Mouse (Mus musculus): ENCODE measurements at regions not wholly inside any gene's neighbourhood (a gene's known extent, or its start where the extent isn't known, plus 50 kb on each side); places are given as distances from the start of the nearest gene placed in this dataset.

DNA sequence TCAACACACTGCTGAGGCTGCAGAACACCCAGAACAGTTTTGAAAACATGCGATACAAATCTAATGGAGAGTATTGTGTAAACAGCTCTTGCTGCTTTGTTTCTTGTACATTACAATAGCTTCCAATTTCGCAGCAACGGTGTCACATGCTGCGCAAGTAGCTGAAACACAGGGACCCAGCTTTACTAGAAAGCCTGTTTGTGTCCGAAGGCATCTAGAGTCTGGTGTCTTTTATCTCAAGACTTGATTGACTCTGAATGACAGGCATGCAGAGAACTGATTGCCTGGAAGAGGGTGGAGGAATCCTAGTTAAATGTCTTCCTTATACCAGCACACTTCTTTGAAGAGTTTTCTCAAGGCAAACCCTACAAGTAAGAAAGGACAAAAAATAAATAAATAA, 66.1 kb upstream of the Fgf10 start:
- H3K4me1 ChIP-seq (ENCODE audit: control insufficient read depth, insufficient read depth, low read length): no peaks in the 10 kb centered on the region
- no peak overlapping the region for H3K4me3 ChIP-seq (replicated peaks; ENCODE audit: control insufficient read depth, low read depth, low read length)
- H3K27ac ChIP-seq (ENCODE audit: control insufficient read depth, insufficient read depth, low read depth, low read length, poor library complexity): no peak overlapping the region
- 78% methylated on average over 5 of the region's 5 CpGs for WGBS
- TF ChIP-seq CTCF (IDR thresholded peaks at IDR 0.05; ENCODE audit: control insufficient read depth, insufficient read depth, low read length): no peak
- no peak for TF ChIP-seq POLR2A (IDR thresholded peaks at IDR 0.05; ENCODE audit: borderline replicate concordance, control insufficient read depth, low read depth, low read length)

DNA sequence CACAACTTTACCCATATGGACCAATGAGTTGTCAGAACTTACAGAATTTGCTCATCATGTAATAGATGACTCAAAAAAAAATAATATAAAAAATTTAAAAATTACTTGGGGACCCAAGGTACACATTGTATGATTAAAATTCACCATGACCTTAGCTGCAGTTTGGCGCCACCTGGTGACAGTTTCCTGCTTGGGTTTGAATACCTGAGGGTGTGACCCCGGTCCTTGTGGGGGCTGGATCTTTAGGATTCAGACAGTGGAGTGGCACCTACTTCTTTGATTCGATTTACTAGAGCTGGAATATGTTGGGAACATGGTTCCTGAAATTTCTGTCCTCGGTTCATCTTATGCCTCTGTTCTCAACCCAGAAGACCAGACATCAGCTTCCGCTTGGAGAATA, 72.7 kb upstream of the Fgf10 start:
- Histone ChIP-seq H3K4me1 (ENCODE audit: control insufficient read depth, insufficient read depth, low read length) (no peaks in the 10 kb centered on the region), H3K27ac (ENCODE audit: control insufficient read depth, insufficient read depth, low read depth, low read length, poor library complexity) (no peak overlapping the region), H3K4me3 (replicated peaks; ENCODE audit: control insufficient read depth, low read depth, low read length) (no peak overlapping the region)
- TF ChIP-seq CTCF (IDR thresholded peaks at IDR 0.05; ENCODE audit: control insufficient read depth, insufficient read depth, low read length): peak; percentile 30; the same call in 1 of the 2 replicates
- TF ChIP-seq POLR2A (IDR thresholded peaks at IDR 0.05; ENCODE audit: borderline replicate concordance, control insufficient read depth, low read depth, low read length): no peak
- 39% methylated on average over 5 of the region's 5 CpGs for WGBS

DNA sequence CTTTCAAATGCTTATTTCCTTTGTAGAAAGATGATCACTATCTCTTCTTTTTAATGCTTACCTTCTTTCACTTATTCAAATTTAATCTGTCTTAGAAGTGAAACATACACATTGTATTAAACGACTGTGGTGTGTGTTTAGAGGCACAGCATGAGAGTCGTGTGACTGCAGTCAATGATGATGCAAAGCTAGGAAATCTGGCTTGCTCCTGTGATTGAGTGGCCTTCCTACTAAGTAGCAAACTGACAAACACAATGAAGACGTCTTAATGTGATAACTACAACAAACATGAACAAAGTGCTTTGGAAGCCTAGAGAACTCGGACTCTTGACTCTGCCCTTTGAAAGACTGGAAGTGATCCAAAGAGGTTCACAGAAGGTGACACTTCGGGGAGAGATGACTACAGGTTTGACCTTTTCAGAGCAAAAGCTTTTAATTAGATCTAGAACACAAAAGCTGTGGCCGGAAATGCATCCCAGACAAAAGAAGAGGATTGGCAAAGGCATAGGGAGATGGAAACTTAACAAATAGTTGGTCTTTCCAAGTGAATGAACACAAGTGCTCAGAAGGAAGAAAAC, 73.3 kb upstream of the Fgf10 start:
- Histone ChIP-seq H3K4me1 (ENCODE audit: control insufficient read depth, insufficient read depth, low read length) (no peaks in the 10 kb centered on the region), H3K4me3 (replicated peaks; ENCODE audit: control insufficient read depth, low read depth, low read length) (no peak overlapping the region), H3K27ac (ENCODE audit: control insufficient read depth, insufficient read depth, low read depth, low read length, poor library complexity) (no peak overlapping the region)
- WGBS: 72% methylated on average over 6 of the region's 6 CpGs
- TF ChIP-seq CTCF (IDR thresholded peaks at IDR 0.05; ENCODE audit: control insufficient read depth, insufficient read depth, low read length) (no peak), POLR2A (IDR thresholded peaks at IDR 0.05; ENCODE audit: borderline replicate concordance, control insufficient read depth, low read depth, low read length) (no peak)

DNA sequence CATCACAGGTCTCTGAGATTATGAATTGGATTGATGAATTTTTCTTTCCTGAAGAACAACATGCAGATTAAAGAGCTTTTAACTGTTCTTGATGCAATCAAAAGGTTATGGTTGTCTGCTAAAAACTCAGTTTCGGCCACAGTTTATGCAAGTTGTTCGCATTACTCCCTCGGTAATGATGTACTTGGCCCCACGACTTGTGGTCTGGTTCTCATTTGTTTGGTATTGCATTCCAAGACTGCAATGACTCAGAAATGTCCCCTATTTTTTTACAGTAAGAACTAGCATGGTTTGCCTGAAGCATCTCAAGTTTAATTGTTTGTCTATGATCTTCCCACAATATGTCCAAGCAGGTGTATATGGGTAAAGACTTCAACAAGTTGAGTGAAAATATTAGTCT, 77.5 kb upstream of the Fgf10 start:
- 78% methylated on average over 4 of the region's 4 CpGs for WGBS
- H3K4me1 ChIP-seq (ENCODE audit: control insufficient read depth, insufficient read depth, low read length): no peaks in the 10 kb centered on the region
- TF ChIP-seq CTCF (IDR thresholded peaks at IDR 0.05; ENCODE audit: control insufficient read depth, insufficient read depth, low read length): no peak
- TF ChIP-seq POLR2A (IDR thresholded peaks at IDR 0.05; ENCODE audit: borderline replicate concordance, control insufficient read depth, low read depth, low read length): no peak

DNA sequence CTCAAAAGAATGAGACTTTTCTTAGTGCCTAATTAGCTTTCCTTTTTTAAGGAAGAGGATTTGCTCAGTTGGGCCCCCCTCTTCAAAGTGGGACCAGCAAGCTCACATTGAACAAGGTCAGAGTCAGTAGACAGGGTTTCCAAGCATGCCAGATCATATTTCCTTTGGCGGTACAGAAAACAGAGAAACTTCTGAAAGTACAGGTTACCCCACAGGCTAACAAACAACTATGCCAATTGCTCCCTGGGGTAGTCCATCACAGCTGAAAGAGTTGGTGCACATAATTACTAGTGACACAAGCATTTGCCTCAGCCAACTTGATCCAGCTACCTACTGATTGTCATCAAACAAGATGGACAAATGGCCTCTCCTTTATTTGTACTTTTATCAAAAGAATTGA, 97.0 kb upstream of the Fgf10 start:
- H3K4me3 ChIP-seq (replicated peaks; ENCODE audit: control insufficient read depth, low read depth, low read length): no peak overlapping the region

More for the DNA sequence above, 77.5 kb upstream of the Fgf10 start:
- Histone ChIP-seq H3K4me3 (replicated peaks; ENCODE audit: control insufficient read depth, low read depth, low read length) (no peak overlapping the region), H3K27ac (ENCODE audit: control insufficient read depth, insufficient read depth, low read depth, low read length, poor library complexity) (no peak overlapping the region)

DNA sequence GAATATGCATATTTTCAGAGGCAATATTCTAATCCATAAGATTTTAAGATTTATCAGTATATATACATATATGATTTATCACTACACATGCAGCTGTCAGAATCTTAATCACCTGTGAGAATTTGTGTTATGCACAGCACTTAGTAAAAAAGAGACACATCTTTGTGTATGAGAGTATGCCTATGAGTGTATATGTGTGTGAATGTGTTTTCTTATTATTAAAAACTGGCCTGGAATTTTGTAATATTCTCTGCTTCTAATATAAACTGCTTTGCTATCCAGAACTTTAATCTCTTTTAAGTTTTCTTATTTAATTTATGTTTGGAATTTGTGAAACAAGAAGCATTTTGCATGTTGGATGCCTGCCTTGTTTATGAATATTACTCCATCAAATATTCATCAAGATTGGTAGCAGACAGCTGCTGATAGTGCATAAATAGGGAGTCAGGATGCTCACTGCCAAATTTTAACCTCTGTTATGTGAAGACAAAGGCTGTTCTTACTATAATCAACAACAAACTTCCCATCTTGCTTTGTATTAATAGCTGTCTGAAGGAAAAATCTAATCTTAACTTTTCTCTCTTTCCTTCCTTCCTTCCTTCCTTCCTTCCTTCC, 104.3 kb upstream of the Fgf10 start:
- TF ChIP-seq CTCF (IDR thresholded peaks at IDR 0.05; ENCODE audit: control insufficient read depth, insufficient read depth, low read length) (no peak), POLR2A (IDR thresholded peaks at IDR 0.05; ENCODE audit: borderline replicate concordance, control insufficient read depth, low read depth, low read length) (no peak)
- Histone ChIP-seq H3K4me1 (ENCODE audit: control insufficient read depth, insufficient read depth, low read length) (no peaks in the 10 kb centered on the region), H3K4me3 (replicated peaks; ENCODE audit: control insufficient read depth, low read depth, low read length) (no peak overlapping the region), H3K27ac (ENCODE audit: control insufficient read depth, insufficient read depth, low read depth, low read length, poor library complexity) (no peak overlapping the region)

More for the DNA sequence above, 97.0 kb upstream of the Fgf10 start:
- 95% methylated on average over 1 of the region's 1 CpGs for WGBS
- Histone ChIP-seq H3K27ac (ENCODE audit: control insufficient read depth, insufficient read depth, low read depth, low read length, poor library complexity) (no peak overlapping the region), H3K4me1 (ENCODE audit: control insufficient read depth, insufficient read depth, low read length) (no peaks in the 10 kb centered on the region)
- no peak for TF ChIP-seq POLR2A (IDR thresholded peaks at IDR 0.05; ENCODE audit: borderline replicate concordance, control insufficient read depth, low read depth, low read length)
- TF ChIP-seq CTCF (IDR thresholded peaks at IDR 0.05; ENCODE audit: control insufficient read depth, insufficient read depth, low read length): no peak

DNA sequence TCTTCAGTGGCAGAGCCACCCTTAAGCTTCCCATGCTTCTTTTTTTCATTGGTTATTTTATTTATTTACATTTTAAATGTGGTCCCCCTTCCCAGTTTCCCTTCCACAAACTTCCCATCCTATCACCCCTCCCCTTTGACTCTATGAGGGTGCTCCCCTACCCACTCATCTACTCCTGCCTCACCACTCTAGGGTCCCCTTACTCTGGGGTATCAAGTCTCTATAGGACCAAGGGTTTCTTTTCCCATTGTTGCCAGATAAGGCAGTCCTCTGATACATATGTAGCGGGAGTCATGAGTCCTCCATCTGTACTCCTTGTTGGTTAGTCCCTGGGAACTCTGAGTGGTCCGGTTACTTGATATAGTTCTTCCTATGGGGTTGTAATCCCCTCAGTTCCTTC, 110.6 kb upstream of the Fgf10 start:
- TF ChIP-seq POLR2A (IDR thresholded peaks at IDR 0.05; ENCODE audit: borderline replicate concordance, control insufficient read depth, low read depth, low read length) (no peak), CTCF (IDR thresholded peaks at IDR 0.05; ENCODE audit: control insufficient read depth, insufficient read depth, low read length) (no peak)
- no peak overlapping the region for H3K27ac ChIP-seq (ENCODE audit: control insufficient read depth, insufficient read depth, low read depth, low read length, poor library complexity)
- H3K4me3 ChIP-seq (replicated peaks; ENCODE audit: control insufficient read depth, low read depth, low read length): no peak overlapping the region
- 87% methylated on average over 2 of the region's 2 CpGs for WGBS
- no peaks in the 10 kb centered on the region for H3K4me1 ChIP-seq (ENCODE audit: control insufficient read depth, insufficient read depth, low read length)

DNA sequence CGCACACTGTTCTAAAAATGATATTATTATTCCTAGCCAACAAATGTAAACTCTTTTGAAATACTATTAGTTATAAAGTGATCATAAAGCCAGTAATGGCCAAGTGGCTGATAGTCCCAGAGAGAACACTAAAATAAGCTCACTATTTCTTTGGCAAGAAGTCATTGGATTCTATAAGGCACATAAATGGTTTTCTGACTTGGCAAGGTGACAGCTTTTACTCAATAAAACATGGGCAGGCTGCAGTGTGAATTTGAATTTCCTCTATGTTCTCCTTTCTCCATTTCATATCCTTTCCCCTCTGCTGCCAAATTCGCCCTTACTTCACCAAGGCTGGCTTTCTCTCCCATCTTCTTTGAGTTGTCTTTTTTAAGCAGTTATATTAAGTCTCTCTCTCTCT, 117.6 kb upstream of the Fgf10 start:
- TF ChIP-seq POLR2A (IDR thresholded peaks at IDR 0.05; ENCODE audit: borderline replicate concordance, control insufficient read depth, low read depth, low read length): no peak
- no peak for TF ChIP-seq CTCF (IDR thresholded peaks at IDR 0.05; ENCODE audit: control insufficient read depth, insufficient read depth, low read length)
- Histone ChIP-seq H3K27ac (ENCODE audit: control insufficient read depth, insufficient read depth, low read depth, low read length, poor library complexity) (no peak overlapping the region), H3K4me3 (replicated peaks; ENCODE audit: control insufficient read depth, low read depth, low read length) (no peak overlapping the region), H3K4me1 (ENCODE audit: control insufficient read depth, insufficient read depth, low read length) (no peaks in the 10 kb centered on the region)
- WGBS: 60% methylated on average over 2 of the region's 2 CpGs

DNA sequence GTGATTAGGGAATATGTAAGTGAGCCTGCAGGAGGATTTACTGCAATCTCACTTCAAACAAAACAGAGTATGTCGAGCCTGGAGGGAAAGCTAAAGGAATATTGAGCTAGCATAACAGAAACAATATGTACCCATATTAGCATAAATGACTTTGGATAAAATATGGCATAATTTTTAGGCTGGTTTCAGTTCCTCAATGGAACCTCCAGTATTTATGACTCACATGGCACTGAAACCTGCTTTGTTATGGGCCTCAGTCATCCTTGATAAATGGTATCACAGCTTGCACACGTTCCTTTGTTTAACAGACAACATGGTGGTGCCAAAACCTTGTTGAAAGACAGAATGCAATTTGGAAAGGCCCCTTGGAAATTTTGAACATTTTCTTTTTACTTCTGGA, 130.8 kb upstream of the Fgf10 start:
- no peak for TF ChIP-seq POLR2A (IDR thresholded peaks at IDR 0.05; ENCODE audit: borderline replicate concordance, control insufficient read depth, low read depth, low read length)
- no peak for TF ChIP-seq CTCF (IDR thresholded peaks at IDR 0.05; ENCODE audit: control insufficient read depth, insufficient read depth, low read length)
- WGBS: 21% methylated on average over 2 of the region's 2 CpGs
- H3K4me3 ChIP-seq (replicated peaks; ENCODE audit: control insufficient read depth, low read depth, low read length): no peak overlapping the region
- H3K27ac ChIP-seq (ENCODE audit: control insufficient read depth, insufficient read depth, low read depth, low read length, poor library complexity): no peak overlapping the region
- no peaks in the 10 kb centered on the region for H3K4me1 ChIP-seq (ENCODE audit: control insufficient read depth, insufficient read depth, low read length)

Data from bone marrow, adult 2 months (tissue).